Mouse (Mus musculus): ENCODE measurements around the gene Esyt2. TPM values are rescaled to one million over a fixed set of nuclear protein-coding genes. Genes with fewer than 3 reads are reported as not detected.

Esyt2 gene
- polyA plus RNA-seq, 1 experiment from 2014 or later, result 8.3 TPM

DNA sequence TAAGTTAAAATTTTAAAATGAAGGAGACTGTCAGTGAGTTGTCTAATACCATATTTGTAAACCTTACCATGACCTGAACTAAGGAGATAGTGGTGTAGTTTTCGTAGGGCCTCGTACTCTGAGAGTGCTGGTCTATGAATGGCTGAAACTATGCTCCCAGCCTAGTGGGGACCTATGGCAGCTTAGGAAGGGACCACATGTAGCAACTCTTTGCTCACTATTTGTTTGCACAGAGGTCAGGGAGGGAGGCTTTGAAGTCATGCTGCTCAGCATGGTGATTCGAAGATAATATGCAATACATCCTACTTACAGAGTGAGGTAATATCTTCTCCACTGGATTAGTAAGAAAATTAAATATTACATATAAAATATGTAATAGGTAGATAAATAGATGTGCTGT, 73.7 kb downstream of the Esyt2 start:
- no peak overlapping the region for H3K27ac ChIP-seq
- no peak overlapping the region for H3K9ac ChIP-seq
- H3K4me1 ChIP-seq (replicated peaks), result no peaks in the 10 kb centered on the region
- ATAC-seq (ENCODE audit: low read depth) (peak; percentile 55), DNase-seq (no peak)
- no peak overlapping the region for H3K4me2 ChIP-seq
- 81% methylated on average over 3 of the region's 3 CpGs for WGBS (ENCODE audit: insufficient replicate concordance)
- H3K27me3 ChIP-seq, result no peaks in the 10 kb centered on the region
- peaks cover 46% of the 10 kb centered on the region for H3K36me3 ChIP-seq
- no peak overlapping the region for H3K4me3 ChIP-seq (replicated peaks)
- H3K9me3 ChIP-seq (replicated peaks), result no peaks in the 10 kb centered on the region

DNA sequence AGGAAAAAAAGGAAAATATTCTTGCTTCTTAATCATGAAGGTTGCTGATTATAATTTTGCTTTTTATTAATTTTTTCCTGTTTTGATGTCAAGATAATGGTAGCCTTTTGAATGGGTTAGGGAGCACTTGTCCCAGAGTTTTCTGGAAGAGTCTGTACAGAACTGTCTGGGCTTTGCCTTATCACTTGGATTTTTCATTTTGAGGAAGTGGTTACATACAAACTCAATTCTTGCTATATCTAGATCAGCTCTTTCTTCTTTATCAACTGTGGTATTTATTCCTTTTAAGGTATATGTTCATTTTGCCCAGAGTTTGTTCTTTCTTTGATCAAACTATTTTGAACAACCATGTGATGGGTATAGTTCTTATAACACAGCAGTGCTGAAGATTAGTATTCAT, 81.1 kb downstream of the Esyt2 start:
- Histone ChIP-seq H3K27ac (no peak overlapping the region), H3K36me3 (peaks cover 60% of the 10 kb centered on the region), H3K9ac (no peak overlapping the region), H3K4me3 (replicated peaks) (no peak overlapping the region), H3K4me1 (replicated peaks) (no peaks in the 10 kb centered on the region), H3K27me3 (no peaks in the 10 kb centered on the region), H3K4me2 (no peak overlapping the region), H3K9me3 (replicated peaks) (no peaks in the 10 kb centered on the region)
- no peak for ATAC-seq (ENCODE audit: low read depth)
- no peak for DNase-seq

DNA sequence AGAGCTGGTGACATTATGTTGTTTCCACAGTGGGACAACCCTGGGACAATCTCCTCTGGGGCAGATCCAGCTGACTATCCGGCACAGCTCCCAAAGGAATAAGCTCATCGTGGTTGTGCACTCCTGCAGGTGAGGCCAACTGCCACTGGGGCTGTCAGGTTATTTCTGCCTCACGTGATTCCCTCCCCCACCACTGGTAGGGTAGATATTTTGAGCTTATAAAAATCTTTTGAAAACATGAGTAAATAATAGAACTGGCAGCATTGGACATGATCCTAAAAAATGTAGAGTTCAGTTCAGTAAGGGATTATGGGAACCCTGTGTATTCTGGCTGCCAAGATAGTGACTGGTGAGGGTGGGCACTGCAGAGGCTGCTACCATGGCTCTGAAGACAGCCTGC, 85.9 kb downstream of the Esyt2 start:
- H3K9me3 ChIP-seq (replicated peaks), result no peaks in the 10 kb centered on the region
- H3K27me3 ChIP-seq, result no peaks in the 10 kb centered on the region
- ATAC-seq (ENCODE audit: low read depth) (no peak), DNase-seq (no peak)
- H3K4me2 ChIP-seq, result no peak overlapping the region
- H3K4me1 ChIP-seq (replicated peaks), result no peaks in the 10 kb centered on the region
- H3K9ac ChIP-seq, result no peak overlapping the region
- peaks cover 65% of the 10 kb centered on the region for H3K36me3 ChIP-seq
- no peak overlapping the region for H3K4me3 ChIP-seq (replicated peaks)
- WGBS (ENCODE audit: insufficient replicate concordance), result 80% methylated on average over 3 of the region's 3 CpGs
- no peak overlapping the region for H3K27ac ChIP-seq

DNA sequence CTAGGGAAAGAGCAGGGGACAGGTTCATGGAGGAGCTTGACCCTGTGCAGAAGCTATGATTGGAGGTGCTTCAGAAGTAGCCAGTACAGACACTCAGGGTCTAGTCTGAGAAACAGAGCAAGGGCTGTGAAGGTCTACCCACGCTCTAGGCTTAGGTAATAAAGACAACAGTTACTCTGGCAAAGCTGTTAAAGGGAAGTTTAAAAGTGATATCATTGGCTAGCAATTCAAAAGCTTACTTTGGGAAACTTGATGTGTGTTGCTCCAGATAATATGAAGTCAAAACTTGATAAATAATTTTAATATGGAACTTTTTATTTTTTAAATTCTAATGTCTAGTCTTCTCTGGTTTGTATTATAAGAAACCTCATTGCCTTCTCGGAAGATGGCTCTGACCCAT, 86.3 kb downstream of the Esyt2 start:
- WGBS (ENCODE audit: insufficient replicate concordance), result 89% methylated on average over 2 of the region's 2 CpGs
- Histone ChIP-seq H3K9ac (no peak overlapping the region), H3K27ac (no peak overlapping the region), H3K27me3 (no peaks in the 10 kb centered on the region), H3K4me1 (replicated peaks) (no peaks in the 10 kb centered on the region), H3K4me2 (no peak overlapping the region), H3K36me3 (peaks cover 65% of the 10 kb centered on the region), H3K9me3 (replicated peaks) (no peaks in the 10 kb centered on the region), H3K4me3 (replicated peaks) (no peak overlapping the region)
- no peak for ATAC-seq (ENCODE audit: low read depth)
- no peak for DNase-seq

DNA sequence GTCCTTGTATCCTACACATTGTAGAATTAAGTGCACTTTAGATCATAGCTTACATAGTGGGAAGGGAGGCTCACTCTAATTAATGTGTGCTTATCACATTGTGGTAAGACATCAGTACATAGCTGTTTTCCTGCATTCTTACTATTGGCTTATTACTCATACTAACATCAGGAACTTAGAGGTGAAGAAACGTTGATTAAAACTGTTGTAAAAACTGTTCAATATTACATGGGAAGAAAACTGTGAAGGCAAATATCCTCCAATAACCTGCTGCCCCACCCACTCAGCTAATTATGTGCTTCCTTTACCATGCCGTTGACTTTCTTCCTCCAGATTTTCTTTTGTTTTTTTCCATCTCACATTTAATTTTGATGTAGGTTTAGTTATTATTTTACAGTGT, 87.9 kb downstream of the Esyt2 start:
- H3K4me1 ChIP-seq (replicated peaks), result no peaks in the 10 kb centered on the region
- DNase-seq, result no peak
- no peaks in the 10 kb centered on the region for H3K9me3 ChIP-seq (replicated peaks)
- H3K36me3 ChIP-seq, result peaks cover 54% of the 10 kb centered on the region
- no peak for ATAC-seq (ENCODE audit: low read depth)
- no peak overlapping the region for H3K4me2 ChIP-seq
- no peak overlapping the region for H3K27ac ChIP-seq
- H3K4me3 ChIP-seq (replicated peaks), result no peak overlapping the region
- WGBS (ENCODE audit: insufficient replicate concordance), result 70% methylated on average over 2 of the region's 2 CpGs
- no peak overlapping the region for H3K9ac ChIP-seq
- H3K27me3 ChIP-seq, result no peaks in the 10 kb centered on the region

DNA sequence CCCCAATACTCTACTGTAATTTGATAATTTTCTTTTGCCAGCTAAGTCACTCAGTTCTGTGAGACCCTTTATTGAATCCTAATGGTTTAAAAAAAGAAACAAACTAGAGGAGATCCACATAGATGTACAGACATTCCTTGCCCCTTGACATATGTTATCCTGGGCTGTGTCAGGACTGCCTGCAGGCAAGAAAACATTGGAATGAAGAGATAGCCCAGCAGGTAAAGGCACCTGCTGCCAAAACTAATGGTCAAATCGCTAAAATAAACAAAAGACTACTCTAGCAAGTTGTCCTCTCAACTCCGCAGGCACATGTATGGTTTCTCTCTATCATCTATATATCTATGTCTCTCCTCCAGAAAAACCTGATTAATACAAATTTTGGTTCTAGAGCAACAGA, 102.1 kb downstream of the Esyt2 start:
- H3K4me2 ChIP-seq, result no peak overlapping the region
- no peak overlapping the region for H3K4me3 ChIP-seq (replicated peaks)
- H3K27me3 ChIP-seq, result no peaks in the 10 kb centered on the region
- DNase-seq (no peak), ATAC-seq (ENCODE audit: low read depth) (no peak)
- H3K9me3 ChIP-seq (replicated peaks), result no peaks in the 10 kb centered on the region
- WGBS (ENCODE audit: insufficient replicate concordance), result 71% methylated on average over 2 of the region's 2 CpGs
- no peak overlapping the region for H3K9ac ChIP-seq
- no peak overlapping the region for H3K27ac ChIP-seq
- no peaks in the 10 kb centered on the region for H3K4me1 ChIP-seq (replicated peaks)
- no peaks in the 10 kb centered on the region for H3K36me3 ChIP-seq

DNA sequence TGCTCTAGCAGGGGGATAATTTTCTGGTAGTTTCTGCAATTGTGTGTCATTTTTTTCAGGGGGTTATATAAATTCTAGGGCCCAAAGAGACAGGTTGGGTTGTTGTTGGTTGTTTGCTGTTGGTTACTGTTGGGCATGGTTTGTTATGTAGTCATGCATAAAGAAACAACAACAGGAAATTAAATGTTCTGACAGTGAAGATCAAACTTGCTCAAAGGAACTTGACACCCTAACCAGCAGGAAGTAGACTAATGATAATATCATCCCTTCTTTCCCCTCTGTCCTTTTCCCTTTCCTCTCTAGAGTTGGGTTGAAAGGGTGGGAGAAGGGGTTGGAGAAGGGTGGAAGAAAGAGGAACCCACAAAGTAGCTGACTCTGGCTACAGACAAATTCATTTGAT, 103.0 kb downstream of the Esyt2 start:
- no peak overlapping the region for H3K27ac ChIP-seq
- ATAC-seq (ENCODE audit: low read depth), result no peak
- no peaks in the 10 kb centered on the region for H3K27me3 ChIP-seq

DNA sequence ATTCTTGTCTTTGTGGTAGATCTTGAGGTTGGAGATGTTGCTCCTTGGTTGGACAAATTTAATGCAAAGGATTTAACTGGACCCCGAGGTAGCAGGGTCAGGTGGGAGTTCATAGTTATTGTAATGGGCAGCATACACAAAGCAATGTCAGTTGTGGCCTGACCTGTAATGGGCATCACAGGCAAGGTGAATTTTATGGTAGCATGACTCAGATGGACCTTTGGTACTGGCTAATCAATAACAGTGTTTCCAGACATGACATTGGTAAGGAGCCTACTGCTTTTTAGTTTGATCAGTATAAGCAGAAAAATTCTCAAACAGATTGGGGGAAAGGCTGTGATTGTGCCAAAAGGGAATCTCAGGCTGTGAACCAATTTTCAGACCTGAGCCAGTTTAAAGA, 105.8 kb downstream of the Esyt2 start:
- H3K9ac ChIP-seq, result no peak overlapping the region
- ATAC-seq (ENCODE audit: low read depth), result no peak
- WGBS (ENCODE audit: insufficient replicate concordance), result 64% methylated on average over 1 of the region's 1 CpGs
- no peak overlapping the region for H3K4me3 ChIP-seq (replicated peaks)
- no peaks in the 10 kb centered on the region for H3K4me1 ChIP-seq (replicated peaks)
- H3K36me3 ChIP-seq, result no peaks in the 10 kb centered on the region
- no peaks in the 10 kb centered on the region for H3K9me3 ChIP-seq (replicated peaks)
- no peak for DNase-seq
- H3K27me3 ChIP-seq, result no peaks in the 10 kb centered on the region
- H3K27ac ChIP-seq, result no peak overlapping the region
- no peak overlapping the region for H3K4me2 ChIP-seq

More for the DNA sequence above, 103.0 kb downstream of the Esyt2 start:
- no peaks in the 10 kb centered on the region for H3K4me1 ChIP-seq (replicated peaks)
- no peak overlapping the region for H3K4me2 ChIP-seq
- no peaks in the 10 kb centered on the region for H3K9me3 ChIP-seq (replicated peaks)
- H3K9ac ChIP-seq, result no peak overlapping the region
- DNase-seq, result no peak
- H3K4me3 ChIP-seq (replicated peaks), result no peak overlapping the region
- no peaks in the 10 kb centered on the region for H3K36me3 ChIP-seq

DNA sequence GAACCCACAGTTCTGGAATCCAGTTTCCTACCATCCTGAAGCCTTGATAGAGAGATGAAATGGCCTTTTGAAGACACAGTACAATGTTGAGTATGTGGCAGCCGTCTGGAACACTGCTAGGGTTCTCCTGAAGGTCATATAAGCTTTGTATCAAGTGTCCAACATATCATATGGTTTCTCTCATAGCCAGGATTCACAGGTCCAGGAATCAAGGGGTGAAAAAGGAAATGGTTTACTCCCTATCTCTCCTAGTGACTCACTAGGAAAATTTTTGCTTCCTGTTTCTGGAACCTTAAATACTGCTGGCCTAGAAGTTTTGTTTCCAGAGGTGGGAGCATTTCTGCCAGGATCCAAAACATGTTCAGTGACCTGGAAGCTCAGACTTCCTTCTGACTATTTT, 108.9 kb downstream of the Esyt2 start:
- H3K4me2 ChIP-seq, result no peak overlapping the region
- H3K4me3 ChIP-seq (replicated peaks), result no peak overlapping the region
- 41% methylated on average over 1 of the region's 1 CpGs for WGBS (ENCODE audit: insufficient replicate concordance)
- no peak overlapping the region for H3K27ac ChIP-seq
- DNase-seq (no peak), ATAC-seq (ENCODE audit: low read depth) (no peak)
- no peak overlapping the region for H3K9ac ChIP-seq
- H3K27me3 ChIP-seq, result no peaks in the 10 kb centered on the region
- H3K4me1 ChIP-seq (replicated peaks), result no peaks in the 10 kb centered on the region
- H3K9me3 ChIP-seq (replicated peaks), result no peaks in the 10 kb centered on the region
- H3K36me3 ChIP-seq, result no peaks in the 10 kb centered on the region

DNA sequence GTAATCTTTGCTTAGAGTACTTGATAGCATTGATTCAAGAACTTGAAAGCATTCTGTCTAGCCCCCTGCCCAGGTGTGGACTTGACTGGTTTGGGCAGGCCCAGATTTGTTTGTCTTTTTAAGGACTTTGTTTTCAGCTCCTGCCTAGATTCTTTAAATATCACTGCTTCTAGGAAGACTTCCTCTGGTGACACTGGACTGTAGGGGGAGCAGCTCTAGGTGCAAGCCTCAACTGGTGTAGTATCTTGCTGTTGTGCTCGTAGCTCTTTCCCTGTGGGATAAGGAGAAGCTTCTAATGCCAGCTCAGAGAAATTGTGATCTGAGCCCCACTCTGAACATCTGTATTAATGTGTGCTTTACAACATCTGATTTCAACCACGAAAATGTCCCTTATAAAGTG, 113.3 kb downstream of the Esyt2 start:
- Histone ChIP-seq H3K9me3 (replicated peaks) (no peaks in the 10 kb centered on the region), H3K9ac (no peak overlapping the region), H3K4me3 (replicated peaks) (no peak overlapping the region), H3K27me3 (no peaks in the 10 kb centered on the region), H3K4me1 (replicated peaks) (no peaks in the 10 kb centered on the region), H3K36me3 (no peaks in the 10 kb centered on the region), H3K27ac (no peak overlapping the region), H3K4me2 (no peak overlapping the region)
- ATAC-seq (ENCODE audit: low read depth), result no peak
- DNase-seq, result no peak
- 48% methylated on average over 2 of the region's 2 CpGs for WGBS (ENCODE audit: insufficient replicate concordance)

DNA sequence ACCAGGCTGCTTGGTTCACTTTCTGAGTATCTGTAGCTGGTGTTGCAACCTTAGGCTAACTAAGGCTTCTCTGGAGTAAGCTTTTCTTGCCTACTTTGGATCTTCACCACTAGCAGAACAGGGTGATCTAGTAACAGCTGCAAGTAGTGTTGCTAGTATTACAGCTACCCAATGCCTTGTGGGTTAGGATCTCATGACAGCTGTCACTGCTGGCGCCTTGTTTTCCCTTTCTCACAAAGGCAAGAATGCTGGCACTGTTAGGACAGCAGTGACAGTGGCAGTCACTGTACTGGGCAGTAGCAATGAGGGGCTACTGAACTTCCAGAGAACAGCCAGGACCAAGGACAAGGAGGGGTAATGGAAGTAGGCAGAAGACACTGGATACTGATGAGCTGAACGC, 114.3 kb downstream of the Esyt2 start:
- Histone ChIP-seq H3K9ac (no peak overlapping the region), H3K4me3 (replicated peaks) (no peak overlapping the region), H3K9me3 (replicated peaks) (no peaks in the 10 kb centered on the region), H3K36me3 (no peaks in the 10 kb centered on the region), H3K4me2 (no peak overlapping the region), H3K4me1 (replicated peaks) (no peaks in the 10 kb centered on the region), H3K27ac (no peak overlapping the region), H3K27me3 (no peaks in the 10 kb centered on the region)
- 75% methylated on average over 2 of the region's 2 CpGs for WGBS (ENCODE audit: insufficient replicate concordance)
- no peak for ATAC-seq (ENCODE audit: low read depth)
- DNase-seq, result no peak

DNA sequence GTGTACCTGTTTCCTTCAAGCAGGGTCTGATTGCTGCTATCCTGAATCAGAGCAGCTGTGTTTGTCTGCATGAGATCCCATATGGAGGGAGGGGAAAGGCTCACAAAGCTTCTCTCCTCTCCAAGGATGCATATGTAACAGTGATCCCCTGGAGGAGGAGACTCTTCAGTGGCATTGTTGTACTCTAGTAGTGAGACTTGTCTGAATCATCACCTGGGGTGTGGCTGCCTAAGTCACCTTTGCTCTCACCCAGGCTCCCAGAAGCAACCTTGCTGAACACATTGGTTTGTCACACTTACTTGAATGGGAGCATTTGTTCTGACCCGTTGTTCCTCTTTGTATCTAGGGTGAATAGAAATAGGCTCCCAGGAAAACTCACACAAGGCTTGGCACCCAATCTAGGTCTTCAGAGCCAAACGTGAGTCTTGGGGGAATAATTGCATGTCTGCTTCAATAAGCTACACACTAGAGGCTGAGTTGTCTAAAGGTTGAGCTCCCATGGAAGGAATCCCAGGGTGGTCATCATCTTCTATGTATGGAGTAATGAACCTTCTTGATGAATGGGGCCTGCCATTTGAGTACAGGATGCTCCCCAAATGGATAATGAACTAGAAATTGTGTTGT, 115.2 kb downstream of the Esyt2 start:
- 62% methylated on average over 2 of the region's 2 CpGs for WGBS (ENCODE audit: insufficient replicate concordance)
- no peaks in the 10 kb centered on the region for H3K9me3 ChIP-seq (replicated peaks)
- no peaks in the 10 kb centered on the region for H3K27me3 ChIP-seq
- H3K4me1 ChIP-seq (replicated peaks), result no peaks in the 10 kb centered on the region
- no peaks in the 10 kb centered on the region for H3K36me3 ChIP-seq
- DNase-seq (no peak), ATAC-seq (ENCODE audit: low read depth) (no peak)
- no peak overlapping the region for H3K9ac ChIP-seq
- H3K27ac ChIP-seq, result no peak overlapping the region
- H3K4me2 ChIP-seq, result no peak overlapping the region
- H3K4me3 ChIP-seq (replicated peaks), result no peak overlapping the region

Measured in liver, embryonic 13.5 days (tissue).